Mouse (Mus musculus): ENCODE results near the gene Tff3. TPM values are rescaled to one million over a fixed set of nuclear protein-coding genes. Genes with fewer than 3 reads are reported as not detected.

The Tff3 gene
- 0.77 and 1.2 TPM in 2 replicates for polyA plus RNA-seq (2012; rRNA removed)

DNA sequence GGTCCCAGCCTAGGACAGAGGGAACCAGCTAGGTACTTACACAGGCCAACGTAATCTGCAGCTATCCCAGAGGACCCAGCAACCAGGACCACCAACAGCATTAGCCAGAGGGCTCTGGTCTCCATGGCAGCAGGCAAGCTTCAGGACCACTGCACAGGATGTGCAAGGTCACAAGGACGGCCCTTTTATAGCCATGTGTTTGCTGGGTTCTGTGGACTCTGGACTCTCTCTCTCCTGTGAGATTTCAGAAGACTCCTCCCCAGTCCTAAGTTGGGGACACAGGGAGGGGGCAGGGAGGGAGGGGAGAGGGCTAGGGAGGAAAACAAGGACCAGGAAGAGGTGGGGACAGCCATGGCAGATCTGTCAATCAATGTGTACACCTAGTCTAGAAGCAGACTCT, at the start of gene Tff3:
TSS of gene Tff3 (minus strand) at position 195 of the 400 bp plus-strand sequence.
- Histone ChIP-seq H3K4me3 (replicated peaks; ENCODE audit: insufficient read depth, low read depth, low read length) (no peak within 1 kb of the TSS), H3K27ac (ENCODE audit: insufficient read depth, low read length) (peak within 1 kb of the TSS; percentile 96), H3K27me3 (ENCODE audit: control insufficient read depth, insufficient read depth, low read length) (no peaks in the 10 kb centered on the region), H3K4me1 (ENCODE audit: control insufficient read depth, insufficient read depth, low read length) (peaks cover 70% of the 10 kb centered on the region)
- TF ChIP-seq CTCF (IDR thresholded peaks at IDR 0.05; ENCODE audit: borderline replicate concordance, insufficient read depth, low read depth, low read length) (no peak), POLR2A (IDR thresholded peaks at IDR 0.05; ENCODE audit: borderline replicate concordance, insufficient read depth, low read length) (no peak)
- 23% methylated on average over 2 of the region's 2 CpGs for WGBS
- DNase-seq = no peak

DNA sequence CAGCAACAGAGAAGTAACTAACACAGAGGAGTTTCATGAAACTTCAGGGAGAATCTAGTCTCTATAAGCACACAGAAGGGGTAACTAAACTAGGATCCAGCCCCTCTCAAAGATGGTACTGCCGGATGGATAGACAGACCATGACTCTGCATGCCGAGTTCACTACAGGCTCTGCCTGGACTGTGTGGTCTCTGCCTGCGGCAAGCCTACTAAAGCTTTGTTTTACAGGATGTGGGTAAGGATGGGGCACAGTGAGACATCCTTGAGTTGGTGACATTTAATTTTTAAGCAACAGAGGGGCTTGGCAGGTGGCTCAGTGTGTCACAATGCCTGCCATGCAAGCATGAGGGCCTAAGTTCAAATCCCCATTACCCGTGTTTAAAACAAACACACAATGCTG, 46.9 kb upstream of the Tff3 start:
- TF ChIP-seq POLR2A (IDR thresholded peaks at IDR 0.05; ENCODE audit: borderline replicate concordance, insufficient read depth, low read length) = no peak
- no peak for TF ChIP-seq CTCF (IDR thresholded peaks at IDR 0.05; ENCODE audit: borderline replicate concordance, insufficient read depth, low read depth, low read length)
- Histone ChIP-seq H3K4me1 (ENCODE audit: control insufficient read depth, insufficient read depth, low read length) (no peaks in the 10 kb centered on the region), H3K27ac (ENCODE audit: insufficient read depth, low read length) (no peak overlapping the region), H3K27me3 (ENCODE audit: control insufficient read depth, insufficient read depth, low read length) (no peaks in the 10 kb centered on the region), H3K4me3 (replicated peaks; ENCODE audit: insufficient read depth, low read depth, low read length) (no peak overlapping the region)
- WGBS = 90% methylated on average over 4 of the region's 4 CpGs
- DNase-seq = no peak

DNA sequence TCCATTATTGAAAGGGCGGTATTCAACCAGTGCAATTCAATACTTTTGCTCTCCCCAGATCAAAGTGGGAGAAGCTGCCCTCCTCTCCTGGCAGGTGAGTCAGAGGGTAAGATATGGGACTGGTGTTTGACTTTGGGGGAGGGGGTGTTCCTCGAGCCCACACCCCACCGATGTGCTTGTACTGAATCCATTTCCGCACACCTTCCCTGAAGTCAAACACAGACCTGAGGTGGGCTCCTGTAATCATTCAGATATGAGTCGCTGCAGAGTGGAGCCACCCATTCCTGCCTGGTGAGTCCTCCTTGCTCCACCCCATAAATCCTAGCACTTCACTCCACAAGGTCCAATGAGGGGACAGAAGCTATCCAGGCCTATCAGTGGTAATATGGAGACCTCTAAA, 40.4 kb upstream of the Tff3 start:
- H3K27me3 ChIP-seq (ENCODE audit: control insufficient read depth, insufficient read depth, low read length) = no peaks in the 10 kb centered on the region
- no peaks in the 10 kb centered on the region for H3K4me1 ChIP-seq (ENCODE audit: control insufficient read depth, insufficient read depth, low read length)
- no peak for TF ChIP-seq CTCF (IDR thresholded peaks at IDR 0.05; ENCODE audit: borderline replicate concordance, insufficient read depth, low read depth, low read length)
- no peak for TF ChIP-seq POLR2A (IDR thresholded peaks at IDR 0.05; ENCODE audit: borderline replicate concordance, insufficient read depth, low read length)
- no peak overlapping the region for H3K4me3 ChIP-seq (replicated peaks; ENCODE audit: insufficient read depth, low read depth, low read length)
- DNase-seq = no peak
- H3K27ac ChIP-seq (ENCODE audit: insufficient read depth, low read length) = no peak overlapping the region
- WGBS = 88% methylated on average over 5 of the region's 5 CpGs

DNA sequence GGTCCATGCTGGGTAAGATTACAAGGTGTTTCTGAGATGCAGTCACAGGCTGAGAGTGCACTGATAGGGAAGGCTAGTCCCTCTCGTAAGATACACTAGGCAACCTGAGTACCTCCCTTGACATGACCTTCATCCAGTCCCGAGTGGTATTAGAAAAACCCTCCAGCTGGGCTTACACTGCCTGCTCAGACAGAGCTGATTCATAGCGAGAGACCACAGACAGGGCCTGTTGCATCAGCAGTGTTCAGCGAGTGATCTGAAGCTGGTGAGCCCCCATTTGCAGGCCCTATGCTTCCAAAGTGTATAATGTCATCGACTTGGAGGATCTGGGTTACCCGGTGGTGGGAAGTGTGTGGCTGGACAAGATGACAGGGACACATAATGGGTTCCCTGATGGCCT, 35.7 kb upstream of the Tff3 start, which contains the start of gene Tff1:
TSS of gene Tff1 (minus strand) at position 151 of the 400 bp plus-strand sequence.
- TF ChIP-seq CTCF (IDR thresholded peaks at IDR 0.05; ENCODE audit: borderline replicate concordance, insufficient read depth, low read depth, low read length) = no peak
- no peak for TF ChIP-seq POLR2A (IDR thresholded peaks at IDR 0.05; ENCODE audit: borderline replicate concordance, insufficient read depth, low read length)
- Histone ChIP-seq H3K4me1 (ENCODE audit: control insufficient read depth, insufficient read depth, low read length) (no peaks in the 10 kb centered on the region), H3K27me3 (ENCODE audit: control insufficient read depth, insufficient read depth, low read length) (no peaks in the 10 kb centered on the region), H3K4me3 (replicated peaks; ENCODE audit: insufficient read depth, low read depth, low read length) (no peak within 1 kb of the TSS), H3K27ac (ENCODE audit: insufficient read depth, low read length) (no peak within 1 kb of the TSS)
- 93% methylated on average over 6 of the region's 6 CpGs for WGBS
- DNase-seq = no peak

DNA sequence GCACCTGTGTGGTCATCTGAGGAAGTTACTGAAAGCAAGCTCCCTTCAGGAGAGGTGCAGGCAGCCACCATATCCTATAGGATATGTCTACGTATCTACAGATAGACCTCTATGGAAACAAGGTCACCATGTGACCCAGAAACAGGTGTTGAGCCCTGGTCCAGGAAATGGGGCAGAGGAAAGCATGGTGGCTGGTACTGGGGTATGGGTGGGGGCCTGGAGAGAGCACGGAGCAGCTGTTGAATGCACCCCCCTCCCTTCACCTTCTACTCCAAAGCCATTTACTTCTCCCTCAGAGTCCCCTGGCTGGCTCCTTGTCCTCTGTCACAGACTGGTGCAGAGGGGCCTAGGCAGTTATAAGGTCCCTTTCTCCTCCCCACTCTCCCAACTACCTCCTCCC, 34.4 kb upstream of the Tff3 start:
- Histone ChIP-seq H3K27me3 (ENCODE audit: control insufficient read depth, insufficient read depth, low read length) (no peaks in the 10 kb centered on the region), H3K4me1 (ENCODE audit: control insufficient read depth, insufficient read depth, low read length) (no peaks in the 10 kb centered on the region), H3K4me3 (replicated peaks; ENCODE audit: insufficient read depth, low read depth, low read length) (no peak overlapping the region), H3K27ac (ENCODE audit: insufficient read depth, low read length) (no peak overlapping the region)
- no peak for DNase-seq
- TF ChIP-seq POLR2A (IDR thresholded peaks at IDR 0.05; ENCODE audit: borderline replicate concordance, insufficient read depth, low read length) (no peak), CTCF (IDR thresholded peaks at IDR 0.05; ENCODE audit: borderline replicate concordance, insufficient read depth, low read depth, low read length) (no peak)
- WGBS = 93% methylated on average over 2 of the region's 2 CpGs

DNA sequence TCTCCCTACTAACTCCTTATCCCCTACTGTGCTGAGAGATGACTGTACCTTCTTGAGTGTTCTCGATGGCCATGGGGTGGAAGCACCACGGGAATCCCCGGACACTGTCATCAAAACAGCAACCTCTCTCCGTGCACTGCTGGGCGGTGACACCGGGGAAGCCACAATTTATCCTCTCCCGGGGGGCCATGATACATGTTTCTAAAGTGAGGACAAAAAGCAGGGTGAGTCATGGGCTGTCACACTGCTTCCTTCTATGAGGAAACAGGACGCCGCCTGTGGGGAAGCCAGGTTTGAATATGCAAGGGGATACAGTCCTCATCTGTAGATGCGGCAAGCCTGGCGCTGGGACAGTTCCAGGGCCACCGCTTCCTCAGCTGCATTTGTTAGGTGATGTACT, 33.2 kb upstream of the Tff3 start:
- no peak overlapping the region for H3K27ac ChIP-seq (ENCODE audit: insufficient read depth, low read length)
- H3K4me1 ChIP-seq (ENCODE audit: control insufficient read depth, insufficient read depth, low read length) = no peaks in the 10 kb centered on the region
- H3K27me3 ChIP-seq (ENCODE audit: control insufficient read depth, insufficient read depth, low read length) = no peaks in the 10 kb centered on the region; the same call in 1 of the 2 replicates
- 88% methylated on average over 12 of the region's 12 CpGs for WGBS
- no peak overlapping the region for H3K4me3 ChIP-seq (replicated peaks; ENCODE audit: insufficient read depth, low read depth, low read length)
- TF ChIP-seq POLR2A (IDR thresholded peaks at IDR 0.05; ENCODE audit: borderline replicate concordance, insufficient read depth, low read length) (no peak), CTCF (IDR thresholded peaks at IDR 0.05; ENCODE audit: borderline replicate concordance, insufficient read depth, low read depth, low read length) (no peak)
- no peak for DNase-seq

DNA sequence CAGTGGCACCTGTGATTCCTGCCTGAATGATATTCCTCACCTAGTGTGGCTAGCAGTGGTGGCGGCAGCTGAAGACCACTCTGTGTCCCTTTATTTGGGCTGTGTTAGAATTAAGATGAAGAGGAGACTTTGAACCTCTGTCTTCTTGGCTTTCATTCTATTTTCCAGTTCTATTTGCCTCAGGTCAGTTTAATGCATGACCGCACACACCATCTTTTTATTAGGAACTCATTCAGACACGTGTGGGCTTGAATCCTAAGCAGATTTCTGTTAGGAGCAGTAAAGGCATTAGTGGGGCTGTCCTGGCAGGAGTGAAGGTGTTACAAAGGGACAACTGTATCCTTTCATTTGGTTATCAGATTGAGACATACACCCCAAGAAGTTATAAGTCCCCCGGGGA, 30.8 kb upstream of the Tff3 start:
- Histone ChIP-seq H3K27ac (ENCODE audit: insufficient read depth, low read length) (no peak overlapping the region), H3K4me1 (ENCODE audit: control insufficient read depth, insufficient read depth, low read length) (no peaks in the 10 kb centered on the region), H3K4me3 (replicated peaks; ENCODE audit: insufficient read depth, low read depth, low read length) (no peak overlapping the region), H3K27me3 (ENCODE audit: control insufficient read depth, insufficient read depth, low read length) (no peaks in the 10 kb centered on the region; the same call in 1 of the 2 replicates)
- no peak for DNase-seq
- TF ChIP-seq POLR2A (IDR thresholded peaks at IDR 0.05; ENCODE audit: borderline replicate concordance, insufficient read depth, low read length) = no peak
- TF ChIP-seq CTCF (IDR thresholded peaks at IDR 0.05; ENCODE audit: borderline replicate concordance, insufficient read depth, low read depth, low read length) = no peak
- 79% methylated on average over 4 of the region's 4 CpGs for WGBS

DNA sequence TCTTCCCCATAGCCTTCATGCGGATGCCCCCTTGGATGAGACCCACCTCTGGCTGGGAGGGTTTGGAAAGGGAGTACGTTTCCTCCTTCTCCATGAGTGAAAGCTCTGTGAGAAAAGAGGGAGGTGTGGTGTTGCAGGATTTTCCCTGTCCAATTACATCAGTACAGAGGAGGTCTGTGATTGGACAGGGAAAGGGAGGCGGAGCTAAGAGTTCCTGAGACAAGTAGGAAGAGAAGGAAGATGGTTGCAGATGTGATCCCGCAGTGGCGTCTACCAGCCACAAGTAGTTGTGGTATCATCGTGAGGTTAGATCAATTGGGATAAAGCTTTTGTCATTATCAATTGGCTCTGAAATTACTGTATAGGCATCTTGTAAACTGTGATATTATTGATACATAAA, 28.5 kb upstream of the Tff3 start:
- H3K27ac ChIP-seq (ENCODE audit: insufficient read depth, low read length) = no peak overlapping the region
- 88% methylated on average over 6 of the region's 6 CpGs for WGBS
- TF ChIP-seq CTCF (IDR thresholded peaks at IDR 0.05; ENCODE audit: borderline replicate concordance, insufficient read depth, low read depth, low read length) = no peak
- no peak for TF ChIP-seq POLR2A (IDR thresholded peaks at IDR 0.05; ENCODE audit: borderline replicate concordance, insufficient read depth, low read length)
- no peak overlapping the region for H3K4me3 ChIP-seq (replicated peaks; ENCODE audit: insufficient read depth, low read depth, low read length)
- no peaks in the 10 kb centered on the region; the same call in 1 of the 2 replicates for H3K27me3 ChIP-seq (ENCODE audit: control insufficient read depth, insufficient read depth, low read length)
- H3K4me1 ChIP-seq (ENCODE audit: control insufficient read depth, insufficient read depth, low read length) = peaks cover 2% of the 10 kb centered on the region
- no peak for DNase-seq

All from cerebellum, adult 2 months (tissue).